Mouse (Mus musculus) CH12F3 (cell line): ENCODE data around the gene Rtkn2.

Experiments
- in situ Hi-C: fragments of 300-500 bp; cut with MboI; formaldehyde crosslinking; loops from 2 replicates; pipeline ENCODE4 v1.14.3; 2020; ENCODE audit warnings: low sequenced_read_pairs

The Rtkn2 gene

GRCm38 (mm10) chr10:68036368-68036980 lies 57.1 kb downstream of the Rtkn2 start:
- in situ Hi-C loops = no loop called here

- in situ Hi-C loops = no loop called here
These were observed 59.7 kb downstream of the Rtkn2 start for GRCm38 (mm10) chr10:68038997-68039624.

DNA sequence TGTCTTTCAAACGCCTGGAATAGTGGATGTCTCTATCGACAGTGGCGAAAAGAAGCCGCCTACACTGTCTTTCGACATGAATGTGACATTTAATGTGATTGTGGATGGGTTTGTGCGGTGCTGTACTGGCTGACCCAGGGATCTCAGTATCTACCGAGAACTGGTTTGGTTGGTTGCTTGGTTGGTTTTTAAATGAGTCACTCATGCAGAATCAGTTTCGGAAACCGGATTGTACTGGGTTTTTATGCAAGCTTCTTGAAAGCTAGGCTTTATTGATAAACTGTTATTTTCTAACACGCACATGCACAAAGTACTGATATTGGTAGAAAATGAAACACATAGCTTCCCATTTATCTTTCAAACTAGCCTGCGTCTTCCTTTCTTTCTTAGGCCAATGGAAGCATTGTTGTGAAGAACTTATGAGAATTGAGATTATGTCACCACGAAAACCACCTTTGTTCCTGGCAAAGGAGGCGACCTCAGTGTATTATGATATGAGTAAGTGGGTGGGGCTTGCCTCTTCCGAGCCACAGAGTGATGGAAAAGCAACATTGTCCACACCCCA lies 60.4 kb downstream of the Rtkn2 start:
- in situ Hi-C loops = no loop called here

DNA sequence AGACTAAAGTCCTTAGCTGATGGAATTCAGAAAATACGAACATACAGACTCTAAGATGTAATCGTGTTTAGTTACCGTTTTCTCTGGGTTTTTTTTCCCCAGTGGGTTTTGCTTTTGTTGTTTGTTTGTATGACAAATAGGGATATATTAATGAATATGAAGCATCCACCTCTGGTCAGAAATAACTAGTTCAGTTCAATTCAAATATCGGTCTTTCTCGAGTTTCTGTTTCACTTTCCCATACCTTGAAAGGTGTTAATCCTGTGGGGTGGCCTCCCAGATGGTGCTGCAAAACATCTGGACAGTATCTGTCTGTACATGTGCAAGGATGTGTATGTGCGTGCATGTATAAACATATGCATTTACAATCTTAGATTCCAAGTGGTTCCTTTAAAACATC lies 61.0 kb downstream of the Rtkn2 start:
- in situ Hi-C loops = no loop called here

DNA sequence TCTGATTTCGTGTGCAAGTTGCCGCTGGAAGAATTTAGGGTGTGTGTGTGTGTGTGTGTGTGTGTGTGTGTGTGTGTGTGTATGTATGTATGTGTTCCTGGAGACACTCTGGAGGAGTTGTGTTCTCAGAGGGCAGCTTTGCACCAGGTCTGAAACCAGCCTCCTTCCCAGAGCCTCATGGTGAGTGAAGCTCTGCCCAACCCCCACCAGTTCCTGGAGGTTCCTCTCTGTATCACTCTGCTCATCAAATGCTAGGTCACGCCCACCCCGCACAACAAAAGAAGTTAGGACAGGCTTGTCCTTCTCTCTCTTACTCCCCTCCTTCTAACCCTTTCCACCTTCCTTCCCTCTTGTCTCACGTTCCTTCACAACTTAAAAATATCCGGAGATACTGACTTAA lies 64.6 kb downstream of the Rtkn2 start:
- in situ Hi-C loops = no loop called here

- in situ Hi-C loops = no loop called here
These were observed 65.5 kb downstream of the Rtkn2 start for GRCm38 (mm10) chr10:68044864-68045263.

DNA sequence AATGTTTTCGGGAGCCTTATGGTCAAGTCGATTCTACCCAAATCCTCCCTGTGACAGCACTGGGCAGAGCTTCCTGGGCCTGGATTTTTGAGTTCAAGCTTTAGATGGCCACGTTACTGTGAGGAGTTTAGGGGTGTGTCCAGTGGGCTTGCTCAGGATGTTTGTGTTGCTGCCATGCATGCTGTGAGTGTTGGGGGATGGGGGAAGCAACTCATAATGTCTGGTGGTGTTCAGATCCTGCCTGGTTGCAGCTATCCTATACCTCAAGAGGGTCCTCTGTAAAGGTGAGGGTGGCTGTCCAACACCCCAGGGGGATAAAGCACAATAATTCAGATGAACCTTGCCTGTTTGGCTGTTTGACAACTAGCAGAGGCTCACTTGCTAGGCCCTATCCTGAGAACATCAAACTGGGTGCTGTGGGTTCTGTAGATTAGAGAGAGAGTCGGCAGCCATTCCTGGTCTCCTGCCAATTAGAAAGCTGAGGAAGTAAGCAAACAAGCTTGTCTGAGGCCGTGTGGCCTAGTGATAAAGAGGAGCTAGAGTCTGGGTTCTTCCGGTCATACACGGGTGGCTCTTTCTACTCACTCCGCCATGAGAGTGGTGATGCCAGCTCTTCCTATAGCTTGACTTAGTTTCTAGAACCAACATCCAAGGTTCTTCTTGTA lies 69.4 kb downstream of the Rtkn2 start:
- in situ Hi-C loops = no loop called here

GRCm38 (mm10) chr10:68050882-68051281 lies 71.5 kb downstream of the Rtkn2 start:
- in situ Hi-C loops = no loop called here

GRCm38 (mm10) chr10:68051316-68051933 lies 72.1 kb downstream of the Rtkn2 start:
- in situ Hi-C loops = no loop called here

- in situ Hi-C loops = no loop called here
These were observed 72.9 kb downstream of the Rtkn2 start for GRCm38 (mm10) chr10:68052307-68052706.

- in situ Hi-C loops = no loop called here
These were observed 74.8 kb downstream of the Rtkn2 start for GRCm38 (mm10) chr10:68054131-68054530.

DNA sequence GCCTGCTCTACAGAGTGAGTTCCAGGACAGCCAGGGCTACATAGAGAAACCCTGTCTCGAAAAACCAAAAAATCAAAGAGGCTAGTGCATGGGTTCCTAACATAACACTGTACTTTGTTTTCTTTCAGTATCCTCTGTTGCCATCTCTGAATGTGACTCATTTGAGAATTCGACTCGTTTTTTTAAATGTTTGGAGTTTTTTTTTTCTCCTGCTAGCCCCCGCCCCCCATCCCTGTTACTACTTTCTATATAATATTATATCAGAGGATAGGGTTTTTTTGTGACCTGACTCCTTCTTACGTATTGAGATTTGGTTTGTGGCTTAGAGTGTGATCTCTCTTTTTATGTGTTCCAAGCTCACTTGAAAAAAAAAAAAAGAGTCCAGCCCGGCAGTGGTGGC lies 75.3 kb downstream of the Rtkn2 start:
- in situ Hi-C loops = no loop called here

- in situ Hi-C loops = no loop called here
These were observed 78.5 kb downstream of the Rtkn2 start for GRCm38 (mm10) chr10:68057841-68058240.

GRCm38 (mm10) chr10:68058378-68058777 lies 79.0 kb downstream of the Rtkn2 start:
- in situ Hi-C loops = no loop called here

GRCm38 (mm10) chr10:68060590-68061248 lies 81.3 kb downstream of the Rtkn2 start:
- in situ Hi-C loops = no loop called here

DNA sequence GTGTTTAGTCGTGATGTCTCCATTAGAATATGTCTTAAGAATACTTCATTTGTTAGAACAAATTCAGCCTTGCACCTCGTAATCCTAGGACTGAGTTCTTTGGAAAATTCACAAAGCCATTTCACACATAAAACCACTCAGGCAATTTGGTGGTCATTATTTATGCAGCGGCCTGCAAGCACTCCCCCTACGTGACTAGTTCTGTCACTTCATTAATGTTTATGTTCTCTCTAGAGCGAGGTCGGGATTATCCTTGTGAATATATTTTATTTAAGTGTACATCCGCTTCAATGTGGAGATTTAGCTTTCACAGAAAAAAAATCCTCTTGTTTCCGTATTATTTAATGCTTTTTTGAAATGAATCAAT lies 81.9 kb downstream of the Rtkn2 start:
- in situ Hi-C loops = no loop called here

- in situ Hi-C loops = no loop called here
These were observed 84.6 kb downstream of the Rtkn2 start for GRCm38 (mm10) chr10:68063806-68064545.

DNA sequence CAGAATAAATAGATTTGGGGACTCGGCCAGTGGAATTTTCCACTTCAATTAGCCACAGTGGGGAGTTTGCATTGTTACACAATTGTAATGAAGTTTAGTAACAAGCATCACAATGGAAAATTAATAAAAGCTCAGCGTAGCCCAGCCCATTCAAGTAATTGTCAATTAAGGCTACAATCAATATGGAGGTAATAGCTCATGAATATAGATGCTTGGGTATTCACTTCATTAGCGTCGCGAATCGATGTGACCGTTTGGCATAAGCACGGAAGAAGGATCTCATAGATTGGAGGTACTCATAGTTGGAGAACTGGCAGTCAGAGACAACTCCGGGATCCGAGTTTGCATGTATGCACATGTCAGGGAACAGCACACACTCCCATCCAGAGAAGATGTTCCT lies 85.2 kb downstream of the Rtkn2 start:
- in situ Hi-C loops = no loop called here

DNA sequence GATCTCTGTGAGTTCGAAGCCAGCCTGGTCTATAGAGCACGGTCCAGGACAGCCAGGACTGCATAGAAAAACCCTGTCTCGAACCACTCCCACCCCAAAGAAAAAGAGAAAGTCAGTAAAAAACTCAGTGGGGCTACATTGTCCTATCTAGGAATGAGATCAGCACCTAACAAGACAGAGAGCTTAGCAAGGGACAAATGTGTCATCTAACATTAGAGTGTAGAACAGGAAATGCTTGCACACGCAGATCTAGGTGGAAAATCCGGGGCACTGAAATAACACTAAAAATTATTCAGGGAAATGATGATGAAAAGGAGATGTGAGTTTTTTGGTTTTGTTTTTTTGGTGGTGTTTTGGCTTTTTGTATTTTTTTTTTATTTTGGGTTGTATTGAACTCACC lies 86.8 kb downstream of the Rtkn2 start:
- in situ Hi-C loops = no loop called here

GRCm38 (mm10) chr10:68067961-68068360 lies 88.6 kb downstream of the Rtkn2 start:
- in situ Hi-C loops = no loop called here
